Mouse (Mus musculus): Measurements from ENCODE around the gene Gm21477.
"Not testable (repeated sequence)": the region's sequence is repeated elsewhere in the genome, so short reads cannot be mapped to it uniquely, and the experiment has no call there.

Gm21477 gene

DNA sequence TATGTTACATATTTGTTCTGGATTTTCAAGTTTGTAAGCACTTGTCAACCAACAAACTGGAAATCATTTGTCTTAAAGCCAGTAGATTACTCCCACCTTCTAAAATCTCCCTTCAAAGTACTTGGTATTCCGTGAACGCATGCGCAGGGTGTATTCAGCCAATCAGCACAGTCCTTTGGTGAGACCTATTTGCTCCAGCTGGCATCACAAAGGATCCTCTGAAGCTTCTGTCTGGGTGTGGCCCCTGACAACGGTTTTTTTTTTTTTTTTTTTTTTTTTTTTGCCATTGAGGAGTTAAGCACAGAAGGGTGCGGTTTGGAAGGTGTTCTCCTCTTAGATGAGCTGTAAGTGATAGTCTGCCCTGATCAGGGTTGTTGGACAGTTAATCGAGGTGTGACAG, at the start of gene Gm21477:
TSS of gene Gm21477 (plus strand) at position 301 of the 400 bp plus-strand sequence.
- DNase-seq (ENCODE audit: low spot score): not testable (repeated sequence)

All from testis, postnatal 14 days (tissue).